Mouse (Mus musculus) MEL (cell line): Measurements from ENCODE around the gene Hilpda. TPM values are rescaled to one million over a fixed set of nuclear protein-coding genes. Genes with fewer than 3 reads are reported as not detected.

ENCODE experiments used
- DNase-seq: peaks from one replicate; pipeline ENCODE4 v3.0.0; 2011; ENCODE audit warnings: low read depth, low spot score
- H3K27ac ChIP-seq: 2 replicates; pipeline ENCODE4 v1.5.1; 2012; ENCODE audit warnings: low read depth, mild to moderate bottlenecking, control low read depth, low read length, moderate library complexity; ENCODE audit not compliant: control insufficient read depth
- H3K27me3 ChIP-seq, 2 experiments: fragments of 150-350 bp in 1 of 2; sonication (generic) in 1 of 2; 2 replicates each; pipeline ENCODE4 v1.6.1; 2012; ENCODE audit warnings: low read length in 2 of 2, mild to moderate bottlenecking in 2 of 2, improper control_type of control experiment in 1 of 2, moderate library complexity in 1 of 2; ENCODE audit not compliant: insufficient read depth in 2 of 2, control insufficient read depth in 1 of 2
- H3K36me3 ChIP-seq, 2 experiments: 2 replicates each; pipeline ENCODE4 v1.6.1; 2012 to 2014; ENCODE audit warnings: low read length in 2 of 2, improper control_type of control experiment in 1 of 2, inconsistent platforms in 1 of 2, mild to moderate bottlenecking in 1 of 2; ENCODE audit not compliant: insufficient read depth in 2 of 2, control insufficient read depth in 1 of 2
- H3K4me1 ChIP-seq, 2 experiments: fragments of 150-350 bp in 1 of 2; sonication (generic) in 1 of 2; 2 replicates each; pipeline ENCODE4 v1.6.1; 2012; ENCODE audit warnings: low read length in 2 of 2, improper control_type of control experiment in 1 of 2, mild to moderate bottlenecking in 1 of 2; ENCODE audit not compliant: insufficient read depth in 2 of 2, control insufficient read depth in 1 of 2
- H3K4me3 ChIP-seq, 2 experiments: fragments of 150-350 bp in 1 of 2; sonication (generic) in 1 of 2; 2 replicates each; pipeline ENCODE4 v1.5.1; 2012; ENCODE audit warnings: low read depth in 2 of 2, low read length in 2 of 2, mild to moderate bottlenecking in 2 of 2, moderate library complexity in 2 of 2, control low read depth in 1 of 2, improper control_type of control experiment in 1 of 2; ENCODE audit not compliant: control insufficient read depth in 1 of 2, insufficient read depth in 1 of 2
- H3K79me2 ChIP-seq: 2 replicates; pipeline ENCODE4 v1.6.1; 2012; ENCODE audit warnings: mild to moderate bottlenecking, low read length, moderate library complexity; ENCODE audit not compliant: control insufficient read depth, poor library complexity, insufficient read depth
- H3K9ac ChIP-seq: 2 replicates; pipeline ENCODE4 v1.6.1; 2012; ENCODE audit warnings: low read depth, mild to moderate bottlenecking, control low read depth, low read length, moderate library complexity; ENCODE audit not compliant: control insufficient read depth, poor library complexity, severe bottlenecking
- H3K9me3 ChIP-seq: fragments of 150-350 bp; sonication (generic); replicated peaks from 2 replicates; pipeline ENCODE4 v1.6.1; 2012; ENCODE audit warnings: mild to moderate bottlenecking, low read length, improper control_type of control experiment, moderate library complexity; ENCODE audit not compliant: insufficient read depth
- BHLHE40 ChIP-seq: IDR thresholded peaks from 2 replicates; pipeline ENCODE4 v1.6.1; 2012; ENCODE audit warnings: low read depth, mild to moderate bottlenecking, inconsistent platforms, low read length, improper control_type of control experiment, borderline replicate concordance
- EP300 ChIP-seq, 2 experiments: IDR thresholded peaks; 2 replicates each; pipeline ENCODE4 v1.6.1; 2011; ENCODE audit warnings: improper control_type of control experiment in 2 of 2, low read length in 2 of 2, low read depth in 1 of 2, mild to moderate bottlenecking in 1 of 2
- ETS1 ChIP-seq: IDR thresholded peaks from 2 replicates; pipeline ENCODE4 v1.6.1; 2012; ENCODE audit warnings: low read depth, mild to moderate bottlenecking, inconsistent platforms, low read length, improper control_type of control experiment, moderate library complexity
- GATA1 ChIP-seq: IDR thresholded peaks from 2 replicates; pipeline ENCODE4 v1.6.1; 2011; ENCODE audit warnings: low read depth, low read length, improper control_type of control experiment
- JUND ChIP-seq: IDR thresholded peaks from 2 replicates; pipeline ENCODE4 v1.6.1; 2011; ENCODE audit warnings: low read depth, mild to moderate bottlenecking, improper control_type of control experiment, low read length
- KAT2A ChIP-seq: conservative IDR thresholded peaks from 2 replicates; pipeline ENCODE4 v1.6.1; 2012; ENCODE audit warnings: low read depth, low read length, improper control_type of control experiment, inconsistent platforms
- MXI1 ChIP-seq: IDR thresholded peaks from 2 replicates; pipeline ENCODE4 v1.6.1; 2011; ENCODE audit warnings: mild to moderate bottlenecking, low read depth, low read length, improper control_type of control experiment
- MYB ChIP-seq: IDR thresholded peaks from 2 replicates; pipeline ENCODE4 v1.6.1; 2011; ENCODE audit warnings: mild to moderate bottlenecking, low read depth, low read length, improper control_type of control experiment
- MYC ChIP-seq: IDR thresholded peaks from 2 replicates; pipeline ENCODE4 v1.6.1; 2011; ENCODE audit warnings: low read depth, mild to moderate bottlenecking, low read length, improper control_type of control experiment, moderate library complexity
- NELFE ChIP-seq: IDR thresholded peaks from 2 replicates; pipeline ENCODE4 v1.6.1; 2011; ENCODE audit warnings: low read depth, low read length, improper control_type of control experiment
- POLR2AphosphoS2 ChIP-seq: IDR thresholded peaks from 2 replicates; pipeline ENCODE4 v1.6.1; 2011; ENCODE audit warnings: low read length, improper control_type of control experiment
- POLR2AphosphoS5 ChIP-seq: IDR thresholded peaks from 2 replicates; pipeline ENCODE4 v1.6.1; 2012; ENCODE audit warnings: low read depth, borderline replicate concordance, mild to moderate bottlenecking, inconsistent platforms, low read length, moderate library complexity, mixed read lengths
- RAD21 ChIP-seq: IDR thresholded peaks from 2 replicates; pipeline ENCODE4 v1.6.1; 2011; ENCODE audit warnings: mild to moderate bottlenecking, low read depth, low read length, improper control_type of control experiment
- RCOR1 ChIP-seq: IDR thresholded peaks from 2 replicates; pipeline ENCODE4 v1.6.1; 2012; ENCODE audit warnings: low read depth, mild to moderate bottlenecking, inconsistent platforms, low read length, improper control_type of control experiment
- SIN3A ChIP-seq: IDR thresholded peaks from 2 replicates; pipeline ENCODE4 v1.6.1; 2012; ENCODE audit warnings: low read length, improper control_type of control experiment, inconsistent platforms
- SMC3 ChIP-seq: IDR thresholded peaks from 2 replicates; pipeline ENCODE4 v1.6.1; 2011; ENCODE audit warnings: low read depth, low read length, improper control_type of control experiment
- TAL1 ChIP-seq: IDR thresholded peaks from 2 replicates; pipeline ENCODE4 v1.6.1; 2012; ENCODE audit warnings: mild to moderate bottlenecking, inconsistent platforms, low read length, moderate library complexity, mixed read lengths
- TCF12 ChIP-seq: IDR thresholded peaks from 2 replicates; pipeline ENCODE4 v1.6.1; 2014; ENCODE audit warnings: low read depth, mild to moderate bottlenecking, inconsistent platforms, low read length, improper control_type of control experiment, moderate library complexity
- ZKSCAN1 ChIP-seq: IDR thresholded peaks from 2 replicates; pipeline ENCODE4 v1.6.1; 2012; ENCODE audit warnings: low read depth, mild to moderate bottlenecking, inconsistent platforms, low read length, improper control_type of control experiment, moderate library complexity
- ZMIZ1 ChIP-seq: IDR thresholded peaks from 2 replicates; pipeline ENCODE4 v1.6.1; 2012; ENCODE audit warnings: low read depth, mild to moderate bottlenecking, inconsistent platforms, low read length, improper control_type of control experiment, moderate library complexity
- ZNF384 ChIP-seq: IDR thresholded peaks from 2 replicates; pipeline ENCODE4 v1.6.1; 2012; ENCODE audit warnings: low read depth, mild to moderate bottlenecking, inconsistent platforms, low read length, improper control_type of control experiment
- polyA plus RNA-seq, 2 experiments: library from polyadenylated mRNA; stranded (reverse) in 1 of 2; unstranded in 1 of 2; fragments of >175 nt in 1 of 2; fragments of >200 nt in 1 of 2; gene quantifications; 2 replicates each; pipeline versions ENCODE4 v1.2.1 to v1.2.4; 2012; ENCODE audit warnings: low replicate concordance in 2 of 2, low read depth in 1 of 2; ENCODE audit not compliant: insufficient read length in 2 of 2, insufficient read depth in 1 of 2, missing spikeins in 1 of 2
- total RNA-seq: library from RNA; depleted of rRNA; stranded (reverse); fragments of 300-350 nt; gene quantifications from 2 replicates; pipeline ENCODE4 v1.2.3, GENCODE M21; 2012

Gene Hilpda
- total and polyA plus RNA-seq, 3 experiments = 17.0 to 18.1 TPM; not detected in 1

DNA sequence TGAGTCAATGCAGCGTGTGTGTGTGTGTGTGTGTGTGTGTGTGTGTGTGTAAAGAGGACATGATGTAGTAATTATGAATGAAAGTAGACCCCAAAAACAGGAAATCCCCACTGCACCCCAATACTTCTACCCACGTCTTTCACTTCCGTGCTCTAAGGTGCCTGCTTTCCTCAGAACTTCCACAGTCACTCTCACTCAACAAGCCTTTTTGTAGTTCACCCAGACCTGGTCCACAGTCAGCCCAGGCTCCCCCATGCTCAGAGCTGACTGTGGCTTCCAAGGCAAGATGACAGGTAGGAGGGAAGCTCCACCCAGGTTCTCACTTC lies 7.9 kb upstream of the Hilpda start:
- TF ChIP-seq RAD21 = no peak
- no peak for TF ChIP-seq SIN3A
- no peak for TF ChIP-seq POLR2AphosphoS5
- no peak for TF ChIP-seq TCF12
- no peak for TF ChIP-seq NELFE
- no peak for TF ChIP-seq MYC
- TF ChIP-seq ZNF384 = no peak
- no peak for TF ChIP-seq ZKSCAN1
- TF ChIP-seq ZMIZ1 = no peak
- no peak for TF ChIP-seq BHLHE40
- TF ChIP-seq MXI1 = no peak
- no peak for TF ChIP-seq JUND
- no peak for TF ChIP-seq RCOR1
- no peak for TF ChIP-seq EP300 (IDR thresholded peaks at IDR 0.05; ENCODE audit: low read depth in 1 of 2, low read length in 2 of 2)
- TF ChIP-seq POLR2AphosphoS2 = no peak
- TF ChIP-seq SMC3 = no peak
- no peak for TF ChIP-seq KAT2A
- no peak for TF ChIP-seq GATA1
- TF ChIP-seq TAL1 = no peak
- TF ChIP-seq, all 39 proteins: peak for 0
- DNase-seq = no peak
- Histone ChIP-seq H3K9ac (no peak overlapping the region), H3K79me2 (no peaks in the 10 kb centered on the region), H3K27ac (no peak overlapping the region), H3K27me3 (peaks cover 39 to 57% of the 10 kb centered on the region in 2 experiments), H3K4me1 (no peaks in the 10 kb centered on the region), H3K36me3 (no peaks in the 10 kb centered on the region), H3K9me3 (no peaks in the 10 kb centered on the region), H3K4me3 (no peak overlapping the region)

DNA sequence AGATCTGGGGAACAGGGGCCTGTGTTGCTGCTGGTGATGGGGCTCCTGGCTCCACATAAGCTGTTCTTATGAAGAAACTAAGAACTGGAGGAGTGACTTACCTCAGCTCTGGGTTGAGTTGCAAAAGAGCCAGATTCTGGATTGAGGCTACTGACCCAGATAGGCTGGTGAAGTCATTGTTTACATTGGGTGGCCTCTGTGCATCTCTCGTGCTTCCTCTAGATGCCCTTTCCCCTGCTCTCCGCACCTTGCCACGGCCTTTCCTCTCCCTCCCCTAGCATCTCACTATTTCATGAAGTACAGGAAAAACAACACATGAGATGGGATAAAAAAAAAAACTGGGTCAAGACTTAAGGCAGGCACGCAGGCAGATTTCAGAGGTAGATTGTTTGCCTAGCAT lies 5.4 kb upstream of the Hilpda start:
- Histone ChIP-seq H3K27me3 (peaks cover 34 to 44% of the 10 kb centered on the region in 2 experiments), H3K27ac (no peak overlapping the region), H3K9me3 (no peaks in the 10 kb centered on the region), H3K4me1 (peaks cover 0 to 4% of the 10 kb centered on the region in 2 experiments; a peak in 1 of 4 replicates), H3K9ac (no peak overlapping the region), H3K4me3 (no peak overlapping the region), H3K36me3 (peaks cover 0 to 3% of the 10 kb centered on the region in 2 experiments; a peak in 1 of 4 replicates), H3K79me2 (no peaks in the 10 kb centered on the region)
- no peak for TF ChIP-seq MYB
- TF ChIP-seq ZMIZ1 = no peak
- no peak for TF ChIP-seq ETS1
- no peak for TF ChIP-seq ZKSCAN1
- DNase-seq = no peak
